Mouse (Mus musculus) fibroblast of lung, adult 2 months (primary cell): Measurements from ENCODE around the gene Stat2.

Experiments
- DNase-seq: peaks from one replicate; pipeline ENCODE4 v3.0.0-alpha.2; 2011; ENCODE audit warnings: low read depth

Stat2 gene

GRCm38 (mm10) chr10:128338948-128339347, 68.6 kb downstream of the Stat2 start:
- no peak for DNase-seq

GRCm38 (mm10) chr10:128340257-128340656, 69.9 kb downstream of the Stat2 start:
- no peak for DNase-seq
